Mouse (Mus musculus) kidney, adult 11 months (tissue): ENCODE data around the gene Arhgef3.

Experiments
- DNase-seq: peaks from one replicate; pipeline ENCODE4 v3.0.0; 2022

The Arhgef3 gene

GRCm38 (mm10) chr14:27167177-27167576 lies 52.5 kb downstream of the Arhgef3 start:
- no peak for DNase-seq

GRCm38 (mm10) chr14:27168387-27168786 lies 53.7 kb downstream of the Arhgef3 start:
- no peak for DNase-seq

GRCm38 (mm10) chr14:27169287-27169686 lies 54.6 kb downstream of the Arhgef3 start:
- DNase-seq, result no peak

- DNase-seq, result no peak
Observed at GRCm38 (mm10) chr14:27170421-27170820, 55.7 kb downstream of the Arhgef3 start.

GRCm38 (mm10) chr14:27171175-27171830 lies 56.6 kb downstream of the Arhgef3 start:
- no peak for DNase-seq

GRCm38 (mm10) chr14:27173178-27173803 lies 58.6 kb downstream of the Arhgef3 start:
- DNase-seq, result peak; percentile 53

GRCm38 (mm10) chr14:27174188-27174786 lies 59.6 kb downstream of the Arhgef3 start:
- no peak for DNase-seq

GRCm38 (mm10) chr14:27174831-27175301 lies 60.2 kb downstream of the Arhgef3 start:
- peak; percentile 60 for DNase-seq

GRCm38 (mm10) chr14:27175343-27175742 lies 60.6 kb downstream of the Arhgef3 start:
- no peak for DNase-seq

GRCm38 (mm10) chr14:27177800-27178559 lies 63.3 kb downstream of the Arhgef3 start:
- DNase-seq, result peak; percentile 51

GRCm38 (mm10) chr14:27178560-27178920 lies 63.8 kb downstream of the Arhgef3 start:
- DNase-seq, result peak; percentile 76

GRCm38 (mm10) chr14:27179771-27180170 lies 65.1 kb downstream of the Arhgef3 start:
- no peak for DNase-seq

GRCm38 (mm10) chr14:27182059-27182458 lies 67.4 kb downstream of the Arhgef3 start:
- peak; percentile 91 for DNase-seq

- no peak for DNase-seq
Observed at GRCm38 (mm10) chr14:27182646-27183438, 68.1 kb downstream of the Arhgef3 start.

- peak; percentile 52 for DNase-seq
Observed at GRCm38 (mm10) chr14:27183501-27184230, 69.0 kb downstream of the Arhgef3 start.

GRCm38 (mm10) chr14:27185902-27186301 lies 71.2 kb downstream of the Arhgef3 start:
- DNase-seq, result peak; percentile 34

- DNase-seq, result no peak
Observed at GRCm38 (mm10) chr14:27186596-27186995, 71.9 kb downstream of the Arhgef3 start.

- DNase-seq, result peak; percentile 75
Observed at GRCm38 (mm10) chr14:27187025-27187424, 72.3 kb downstream of the Arhgef3 start.

- DNase-seq, result no peak
Observed at GRCm38 (mm10) chr14:27187885-27188284, 73.2 kb downstream of the Arhgef3 start.

- DNase-seq, result no peak
Observed at GRCm38 (mm10) chr14:27192450-27192849, 77.8 kb downstream of the Arhgef3 start.

- peak; percentile 52 for DNase-seq
Observed at GRCm38 (mm10) chr14:27196980-27197379, 82.3 kb downstream of the Arhgef3 start.
